Mouse (Mus musculus) olfactory bulb, adult 2 months (tissue): ENCODE data around the gene Cfdp1.

Source experiments
- CTCF ChIP-seq: fragments of 200-500 bp; IDR thresholded peaks from 2 replicates; pipeline ENCODE4 v1.5.1; 2012; ENCODE audit warnings: low read depth, mild to moderate bottlenecking, low read length, moderate library complexity; ENCODE audit not compliant: insufficient read depth
- POLR2A ChIP-seq: fragments of 200-500 bp; IDR thresholded peaks from 2 replicates; pipeline ENCODE4 v1.6.1; 2012; ENCODE audit warnings: mild to moderate bottlenecking, low read depth, low read length, moderate library complexity; ENCODE audit not compliant: insufficient read depth

- TF ChIP-seq CTCF (no peak), POLR2A (no peak)
These were observed 40.3 kb downstream of the Cfdp1 start for GRCm38 (mm10) chr8:111813818-111814217.
